Mouse (Mus musculus) adrenal gland, adult 18-20 months (tissue): ENCODE results near the gene Dhx32. TPM values are rescaled to one million over a fixed set of nuclear protein-coding genes. Genes with fewer than 3 reads are reported as not detected.

ENCODE experiments used
- DNase-seq, 2 experiments: peaks; one replicate each; pipeline ENCODE4 v3.0.0; 2021 to 2022; ENCODE audit warnings: low spot score in 2 of 2
- total RNA-seq, 2 experiments: library from RNA; stranded (reverse); gene quantifications; 1 replicate in 1 of 2; 2 replicates in 1 of 2; pipeline ENCODE4 v1.2.3; 2021

Dhx32 gene
- total RNA-seq, 2 experiments from 2014 or later = 62.4 to 67.4 TPM

GRCm38 (mm10) chr7:133676002-133676401 lies 106.5 kb downstream of the Dhx32 start:
- no peak for DNase-seq

Other genes starting within 250 kb of the Dhx32 start
- not detected for gene Tex36, start 180.6 kb downstream of the Dhx32 start, total RNA-seq
- 10 to 100 TPM; 16.8 to 21.0 TPM for gene Edrf1, start 145.2 kb downstream of the Dhx32 start, total RNA-seq
- not detected for gene Mmp21, start 102.7 kb downstream of the Dhx32 start, total RNA-seq
- 10 to 100 TPM; 61.9 to 66.3 TPM for gene Bccip, start 73.4 kb downstream of the Dhx32 start, total RNA-seq
- 10 to 100 TPM; 13.9 to 16.3 TPM for gene Uros, start 72.7 kb downstream of the Dhx32 start, total RNA-seq
- under 1 TPM; 0.36 to 0.48 TPM for gene Fank1, start 5.9 kb downstream of the Dhx32 start, total RNA-seq